Mouse (Mus musculus): ENCODE data around the gene Ggt5.

Ggt5 gene

GRCm38 (mm10) chr10:75657772-75658171, 68.6 kb downstream of the Ggt5 start:
- DNase-seq = no peak

- DNase-seq = no peak
These were observed 72.2 kb downstream of the Ggt5 start for GRCm38 (mm10) chr10:75661381-75661780.

- DNase-seq = no peak
These were observed 72.7 kb downstream of the Ggt5 start for GRCm38 (mm10) chr10:75661876-75662275.

- no peak for DNase-seq
These were observed 73.4 kb downstream of the Ggt5 start for GRCm38 (mm10) chr10:75662575-75662974.

GRCm38 (mm10) chr10:75664673-75665270, 75.6 kb downstream of the Ggt5 start:
- no peak for DNase-seq

- DNase-seq = peak; percentile 28
These were observed 77.4 kb downstream of the Ggt5 start for GRCm38 (mm10) chr10:75666451-75667030.
